Mouse (Mus musculus): Measurements from ENCODE around the gene Fam173a. TPM values are rescaled to one million over a fixed set of nuclear protein-coding genes. Genes with fewer than 3 reads are reported as not detected.
A peak's percentile ranks its signal among the peaks of the same experiment; 100 is the strongest.

Fam173a gene
- polyA plus RNA-seq (2015; fragmentation: Nextera tagmentation; extraction: Ambion mirVana) = 92.6 and 93.7 TPM in 2 replicates

GRCm38 (mm10) chr17:25792615-25793014 lies at the start of gene Fam173a:
Gene Fam173a, minus strand, starts transcription at chr17:25792901.
- H3K27me3 ChIP-seq (replicated peaks) = no peaks in the 10 kb centered on the region; the same call in 1 of the 2 replicates
- H3K9ac ChIP-seq = peak within 1 kb of the TSS; percentile 83
- H3K4me2 ChIP-seq = peak within 1 kb of the TSS; percentile 95
- peak; percentile 50 for ATAC-seq (replicated peaks)
- 0% methylated on average over 14 of the region's 14 CpGs for WGBS
- peaks cover 55% of the 10 kb centered on the region for H3K4me1 ChIP-seq
- H3K27ac ChIP-seq = peak within 1 kb of the TSS; percentile 95
- peaks cover 10% of the 10 kb centered on the region; the same call in 1 of the 2 replicates for H3K36me3 ChIP-seq (replicated peaks)
- no peaks in the 10 kb centered on the region for H3K9me3 ChIP-seq
- H3K4me3 ChIP-seq = peak within 1 kb of the TSS; percentile 61

GRCm38 (mm10) chr17:25841117-25841880 lies 48.6 kb upstream of the Fam173a start, which contains the start of gene Gm20683:
Gene Gm20683, minus strand, starts transcription at chr17:25841763.
- Histone ChIP-seq H3K4me3 (no peak within 1 kb of the TSS), H3K9ac (no peak within 1 kb of the TSS), H3K4me1 (peaks cover 38% of the 10 kb centered on the region), H3K27ac (no peak within 1 kb of the TSS), H3K4me2 (no peak within 1 kb of the TSS), H3K27me3 (replicated peaks) (no peaks in the 10 kb centered on the region), H3K9me3 (no peaks in the 10 kb centered on the region), H3K36me3 (replicated peaks) (peaks cover 29% of the 10 kb centered on the region)
- ATAC-seq (replicated peaks) = no peak
- 96% methylated on average over 22 of the region's 22 CpGs for WGBS

GRCm38 (mm10) chr17:25840519-25840918 lies 47.8 kb upstream of the Fam173a start:
- no peak for ATAC-seq (replicated peaks)
- Histone ChIP-seq H3K9ac (no peak overlapping the region), H3K4me2 (no peak overlapping the region), H3K36me3 (replicated peaks) (peaks cover 29% of the 10 kb centered on the region), H3K4me1 (peaks cover 46% of the 10 kb centered on the region), H3K27ac (no peak overlapping the region), H3K27me3 (replicated peaks) (no peaks in the 10 kb centered on the region), H3K4me3 (no peak overlapping the region), H3K9me3 (no peaks in the 10 kb centered on the region)
- 96% methylated on average over 6 of the region's 6 CpGs for WGBS

- Histone ChIP-seq H3K4me3 (no peak overlapping the region), H3K4me2 (no peak overlapping the region), H3K36me3 (replicated peaks) (peaks cover 29% of the 10 kb centered on the region), H3K27me3 (replicated peaks) (no peaks in the 10 kb centered on the region), H3K27ac (no peak overlapping the region), H3K9me3 (no peaks in the 10 kb centered on the region), H3K9ac (no peak overlapping the region), H3K4me1 (peaks cover 50% of the 10 kb centered on the region)
- ATAC-seq (replicated peaks) = no peak
- 88% methylated on average over 14 of the region's 14 CpGs for WGBS
Observed at GRCm38 (mm10) chr17:25839455-25840235, 46.9 kb upstream of the Fam173a start.

- Histone ChIP-seq H3K9ac (no peak overlapping the region), H3K9me3 (no peaks in the 10 kb centered on the region), H3K4me2 (no peak overlapping the region), H3K4me3 (no peak overlapping the region), H3K27me3 (replicated peaks) (no peaks in the 10 kb centered on the region), H3K27ac (no peak overlapping the region), H3K4me1 (peaks cover 55% of the 10 kb centered on the region), H3K36me3 (replicated peaks) (peaks cover 29% of the 10 kb centered on the region)
- WGBS = 93% methylated on average over 4 of the region's 4 CpGs
- ATAC-seq (replicated peaks) = no peak
Observed at GRCm38 (mm10) chr17:25838904-25839303, 46.2 kb upstream of the Fam173a start.

- Histone ChIP-seq H3K4me1 (peaks cover 49% of the 10 kb centered on the region), H3K27ac (peak overlapping the region; percentile 82), H3K9ac (peak overlapping the region; percentile 70), H3K27me3 (replicated peaks) (no peaks in the 10 kb centered on the region), H3K4me3 (no peak overlapping the region; the same call in 1 of the 2 replicates), H3K9me3 (no peaks in the 10 kb centered on the region), H3K4me2 (peak overlapping the region; percentile 80), H3K36me3 (replicated peaks) (peaks cover 29% of the 10 kb centered on the region)
- no peak for ATAC-seq (replicated peaks)
- 12% methylated on average over 3 of the region's 3 CpGs for WGBS
Observed at GRCm38 (mm10) chr17:25837533-25837932, 44.8 kb upstream of the Fam173a start.

GRCm38 (mm10) chr17:25837076-25837410 lies 44.3 kb upstream of the Fam173a start, which contains the start of gene Rhbdl1:
Gene Rhbdl1, minus strand, starts transcription at chr17:25837295.
- peaks cover 27% of the 10 kb centered on the region for H3K36me3 ChIP-seq (replicated peaks)

GRCm38 (mm10) chr17:25836397-25837075 lies 43.8 kb upstream of the Fam173a start:
- 20% methylated on average over 23 of the region's 23 CpGs for WGBS
- H3K27me3 ChIP-seq (replicated peaks) = no peaks in the 10 kb centered on the region
- H3K27ac ChIP-seq = peak overlapping the region; percentile 82
- no peak for ATAC-seq (replicated peaks)
- peaks cover 22% of the 10 kb centered on the region for H3K36me3 ChIP-seq (replicated peaks)
- peak overlapping the region; percentile 70 for H3K9ac ChIP-seq
- peaks cover 56% of the 10 kb centered on the region for H3K4me1 ChIP-seq
- H3K9me3 ChIP-seq = no peaks in the 10 kb centered on the region
- H3K4me3 ChIP-seq = peak overlapping the region; percentile 48
- H3K4me2 ChIP-seq = peak overlapping the region; percentile 80

More at GRCm38 (mm10) chr17:25837076-25837410, 44.3 kb upstream of the Fam173a start, which contains the start of gene Rhbdl1:
- Histone ChIP-seq H3K4me1 (peaks cover 51% of the 10 kb centered on the region), H3K27ac (peak within 1 kb of the TSS; percentile 82), H3K9ac (peak within 1 kb of the TSS; percentile 70), H3K4me2 (peak within 1 kb of the TSS; percentile 80), H3K9me3 (no peaks in the 10 kb centered on the region), H3K4me3 (peak within 1 kb of the TSS; percentile 48), H3K27me3 (replicated peaks) (no peaks in the 10 kb centered on the region)
- ATAC-seq (replicated peaks) = peak; percentile 32
- WGBS = under 1% methylated on average over 29 of the region's 29 CpGs

GRCm38 (mm10) chr17:25835816-25836215 lies 43.1 kb upstream of the Fam173a start:
- WGBS = 94% methylated on average over 16 of the region's 16 CpGs
- H3K9ac ChIP-seq = peak overlapping the region; percentile 70; the same call in 1 of the 2 replicates

GRCm38 (mm10) chr17:25835301-25835700 lies 42.6 kb upstream of the Fam173a start:
- Histone ChIP-seq H3K27me3 (replicated peaks) (no peaks in the 10 kb centered on the region), H3K4me1 (peaks cover 69% of the 10 kb centered on the region), H3K9ac (0 out of 2 replicates have a peak overlapping the region, but pooled peaks have one; percentile 70), H3K4me2 (peak overlapping the region; percentile 95; the same call in 1 of the 2 replicates), H3K27ac (no peak overlapping the region), H3K4me3 (no peak overlapping the region), H3K9me3 (no peaks in the 10 kb centered on the region), H3K36me3 (replicated peaks) (peaks cover 22% of the 10 kb centered on the region; the same call in 1 of the 2 replicates)
- 93% methylated on average over 7 of the region's 7 CpGs for WGBS
- no peak for ATAC-seq (replicated peaks)

More at GRCm38 (mm10) chr17:25835816-25836215, 43.1 kb upstream of the Fam173a start:
- H3K4me2 ChIP-seq = peak overlapping the region; percentile 80
- H3K36me3 ChIP-seq (replicated peaks) = peaks cover 22% of the 10 kb centered on the region
- H3K4me3 ChIP-seq = peak overlapping the region; percentile 48
- H3K4me1 ChIP-seq = peaks cover 64% of the 10 kb centered on the region
- no peaks in the 10 kb centered on the region for H3K27me3 ChIP-seq (replicated peaks)
- H3K9me3 ChIP-seq = no peaks in the 10 kb centered on the region
- no peak overlapping the region for H3K27ac ChIP-seq
- ATAC-seq (replicated peaks) = no peak

- ATAC-seq (replicated peaks) = no peak
- H3K4me2 ChIP-seq = peak overlapping the region; percentile 95
- WGBS = 89% methylated on average over 12 of the region's 12 CpGs
Observed at GRCm38 (mm10) chr17:25834595-25835222, 42.0 kb upstream of the Fam173a start.

More at GRCm38 (mm10) chr17:25834595-25835222, 42.0 kb upstream of the Fam173a start:
- H3K4me1 ChIP-seq = peaks cover 75% of the 10 kb centered on the region
- H3K4me3 ChIP-seq = peak overlapping the region; percentile 80
- H3K27ac ChIP-seq = 0 out of 2 replicates have a peak overlapping the region, but pooled peaks have one; percentile 96
- 0 out of 2 replicates have a peak, but pooled peaks cover 24% of the 10 kb centered on the region for H3K36me3 ChIP-seq (replicated peaks)
- H3K27me3 ChIP-seq (replicated peaks) = no peaks in the 10 kb centered on the region
- peak overlapping the region; percentile 77; the same call in 1 of the 2 replicates for H3K9ac ChIP-seq
- H3K9me3 ChIP-seq = no peaks in the 10 kb centered on the region
